Mouse (Mus musculus) bone marrow macrophage, adult 2 months (primary cell): ENCODE results near the gene Gja8.

Experiments used
- CTCF ChIP-seq: IDR thresholded peaks from 2 replicates; pipeline ENCODE4 v1.5.1; 2012; ENCODE audit warnings: low read depth, mild to moderate bottlenecking, low read length, moderate library complexity
- POLR2A ChIP-seq: IDR thresholded peaks from 2 replicates; pipeline ENCODE4 v1.6.1; 2012; ENCODE audit warnings: mild to moderate bottlenecking, low read depth, low read length, borderline replicate concordance

DNA sequence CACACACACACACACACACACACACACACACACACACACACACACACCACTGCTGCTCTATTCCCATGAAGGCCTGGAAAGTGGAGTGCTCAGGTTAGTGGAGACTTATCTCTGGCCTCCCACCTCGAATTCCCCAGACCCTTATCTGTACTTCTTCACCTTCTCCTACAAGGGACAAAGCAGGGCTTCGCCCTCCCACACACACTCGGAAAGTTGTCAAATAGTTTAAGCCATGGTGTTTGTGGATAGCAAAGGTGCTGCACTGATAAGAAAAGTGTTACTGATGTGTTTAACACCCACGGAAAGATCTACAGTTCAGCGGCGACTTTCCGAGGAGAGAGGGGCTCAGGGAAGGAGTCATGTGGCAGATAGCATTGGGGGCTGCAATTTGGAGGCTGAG lies 45.2 kb upstream of the Gja8 start:
- no peak for TF ChIP-seq POLR2A
- TF ChIP-seq CTCF: no peak
